Mouse (Mus musculus) heart, embryonic 15.5 days (tissue): ENCODE measurements at regions not wholly inside any gene's neighbourhood (a gene's known extent, or its start where the extent isn't known, plus 50 kb on each side); places are given as distances from the start of the nearest gene placed in this dataset.

Experiments used
- ATAC-seq: fragments of 200-750 bp; cut with Nextera tagmentation; replicated peaks from 2 replicates; pipeline ENCODE4 v1.8.0; 2017; ENCODE audit warnings: low read depth, moderate TSS enrichment; ENCODE audit not compliant: insufficient number of reproducible peaks, insufficient read depth, low FRiP score
- H3K27ac ChIP-seq: fragments of 300-500 bp; sonication (generic); 2 replicates; pipeline ENCODE4 v1.5.1; 2015; ENCODE audit warnings: mild to moderate bottlenecking, inconsistent platforms
- H3K27me3 ChIP-seq: fragments of 300-500 bp; sonication (generic); 2 replicates; pipeline ENCODE4 v1.6.1; 2015; ENCODE audit warnings: inconsistent platforms
- H3K36me3 ChIP-seq: fragments of 300-500 bp; sonication (generic); 2 replicates; pipeline ENCODE4 v1.6.1; 2015; ENCODE audit warnings: mild to moderate bottlenecking, inconsistent platforms
- H3K4me1 ChIP-seq: fragments of 300-500 bp; sonication (generic); replicated peaks from 2 replicates; pipeline ENCODE4 v1.6.1; 2015; ENCODE audit warnings: inconsistent platforms
- H3K4me2 ChIP-seq: fragments of 300-500 bp; sonication (generic); 2 replicates; pipeline ENCODE4 v1.6.1; 2015; ENCODE audit warnings: inconsistent platforms, mild to moderate bottlenecking, moderate library complexity
- H3K4me3 ChIP-seq: fragments of 300-500 bp; sonication (generic); 2 replicates; pipeline ENCODE4 v1.5.1; 2015; ENCODE audit warnings: mild to moderate bottlenecking, inconsistent platforms
- H3K9ac ChIP-seq: fragments of 300-500 bp; sonication (generic); 2 replicates; pipeline ENCODE4 v1.6.1; 2015; ENCODE audit warnings: mild to moderate bottlenecking, inconsistent platforms
- H3K9me3 ChIP-seq: fragments of 300-500 bp; sonication (generic); replicated peaks from 2 replicates; pipeline ENCODE4 v1.6.1; 2016; ENCODE audit warnings: inconsistent platforms
- WGBS: fragments of 180-500 bp; shearing (Covaris S2); methylation state at CpG from one replicate; pipeline ENCODE4 v1.1.7; 2015; ENCODE audit warnings: mixed read lengths; 5-methylcytosine and 5-hydroxymethylcytosine counted together

DNA sequence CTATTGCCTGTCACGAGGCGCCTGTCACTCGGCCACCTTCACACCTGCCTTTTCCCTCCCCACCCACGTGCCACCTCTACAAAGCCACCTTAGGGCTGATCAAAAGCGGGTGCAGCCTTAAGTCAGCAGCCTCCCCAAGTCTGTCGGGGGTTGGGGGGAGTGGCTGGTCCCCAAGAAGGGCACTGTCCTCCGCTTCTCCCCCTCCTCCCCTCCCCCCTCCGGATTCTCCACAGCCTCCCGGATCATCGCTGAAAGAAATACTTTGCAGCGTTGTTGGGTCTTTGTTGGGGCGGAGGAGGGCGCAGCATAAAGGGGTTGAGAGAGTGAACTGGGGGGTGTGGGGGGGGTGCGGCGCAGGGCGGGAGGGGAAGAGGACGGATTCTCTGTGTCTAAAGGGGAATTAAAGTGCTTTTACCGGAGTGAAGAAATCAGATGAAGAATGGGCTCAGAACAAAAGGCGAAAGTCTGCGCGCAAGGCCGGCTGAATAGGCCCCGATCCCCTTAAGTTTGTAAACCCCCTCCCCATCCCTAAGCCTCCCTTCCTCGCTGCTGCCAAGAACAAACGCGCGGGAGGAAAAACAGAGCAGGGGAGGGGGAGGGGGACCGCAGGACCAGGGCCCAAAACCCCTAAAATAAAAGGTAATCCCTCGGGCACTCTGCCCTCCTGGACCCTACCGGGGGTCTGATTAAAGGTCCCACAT, 109.3 kb upstream of the Lhx5 start:
- Histone ChIP-seq H3K27ac (no peak overlapping the region), H3K27me3 (peaks cover 73% of the 10 kb centered on the region), H3K4me3 (0 out of 2 replicates have a peak overlapping the region, but pooled peaks have one; percentile 2), H3K9ac (no peak overlapping the region), H3K4me2 (peak overlapping the region; percentile 34), H3K36me3 (no peaks in the 10 kb centered on the region), H3K9me3 (no peaks in the 10 kb centered on the region), H3K4me1 (peaks cover 4% of the 10 kb centered on the region)
- 3% methylated on average over 30 of the region's 30 CpGs for WGBS
- no peak for ATAC-seq

DNA sequence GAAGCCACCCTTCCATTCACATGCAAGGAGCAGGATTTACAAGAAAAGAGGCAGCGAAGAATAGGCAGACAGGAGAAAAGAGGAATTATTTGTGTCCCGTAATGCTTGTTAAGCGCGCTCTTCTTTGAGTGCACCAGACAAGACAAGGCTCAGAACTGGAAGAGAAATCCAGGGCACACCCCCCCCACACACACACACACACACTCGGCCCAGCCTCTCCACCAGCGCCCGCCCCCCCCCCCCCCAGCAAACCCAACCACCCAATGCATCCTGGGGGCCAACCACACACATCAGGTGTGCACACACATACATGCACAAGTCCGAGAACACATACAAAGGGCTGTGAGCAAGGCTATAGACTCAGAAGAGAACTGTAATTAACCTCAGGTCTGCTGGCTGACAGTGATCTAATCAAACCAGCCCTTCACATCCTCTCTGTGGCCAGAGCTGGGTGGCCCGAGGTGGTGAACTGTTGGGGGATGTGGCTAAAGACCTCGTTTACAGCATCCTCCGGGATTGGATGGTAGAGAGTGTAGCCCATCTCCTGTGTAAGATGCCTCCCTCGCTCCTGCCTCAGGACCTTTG, 108.7 kb upstream of the Lhx5 start:
- Histone ChIP-seq H3K27me3 (peaks cover 70% of the 10 kb centered on the region), H3K36me3 (no peaks in the 10 kb centered on the region), H3K4me2 (peak overlapping the region; percentile 34), H3K4me1 (peaks cover 4% of the 10 kb centered on the region), H3K9ac (no peak overlapping the region), H3K27ac (no peak overlapping the region), H3K4me3 (no peak overlapping the region), H3K9me3 (no peaks in the 10 kb centered on the region)
- WGBS: 24% methylated on average over 9 of the region's 12 CpGs
- no peak for ATAC-seq

DNA sequence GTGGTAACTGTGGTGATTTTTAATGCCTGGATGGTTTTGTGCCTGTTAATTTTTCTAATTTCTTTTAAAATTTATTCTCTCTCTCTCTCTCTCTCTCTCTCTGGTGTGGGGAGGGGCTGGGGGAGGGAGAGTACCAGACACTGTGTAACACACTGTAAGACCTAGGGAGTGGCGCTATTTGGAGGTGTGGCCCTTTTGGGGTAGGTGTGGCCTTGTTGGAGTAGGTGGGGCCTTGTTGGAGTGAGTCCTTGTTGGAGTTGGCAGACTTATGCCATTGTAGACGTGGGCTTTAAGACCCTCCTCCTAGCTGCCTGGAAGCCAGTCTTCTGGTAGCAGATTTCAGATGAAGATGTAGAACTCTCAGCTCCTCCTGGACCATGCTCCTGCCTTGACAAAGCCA, 107.4 kb upstream of the Lhx5 start:
- Histone ChIP-seq H3K9ac (no peak overlapping the region), H3K4me1 (peaks cover 4% of the 10 kb centered on the region), H3K4me2 (no peak overlapping the region), H3K27me3 (peaks cover 64% of the 10 kb centered on the region), H3K36me3 (no peaks in the 10 kb centered on the region), H3K27ac (no peak overlapping the region), H3K9me3 (no peaks in the 10 kb centered on the region), H3K4me3 (no peak overlapping the region)
- WGBS: 85% methylated on average over 2 of the region's 2 CpGs
- no peak for ATAC-seq

DNA sequence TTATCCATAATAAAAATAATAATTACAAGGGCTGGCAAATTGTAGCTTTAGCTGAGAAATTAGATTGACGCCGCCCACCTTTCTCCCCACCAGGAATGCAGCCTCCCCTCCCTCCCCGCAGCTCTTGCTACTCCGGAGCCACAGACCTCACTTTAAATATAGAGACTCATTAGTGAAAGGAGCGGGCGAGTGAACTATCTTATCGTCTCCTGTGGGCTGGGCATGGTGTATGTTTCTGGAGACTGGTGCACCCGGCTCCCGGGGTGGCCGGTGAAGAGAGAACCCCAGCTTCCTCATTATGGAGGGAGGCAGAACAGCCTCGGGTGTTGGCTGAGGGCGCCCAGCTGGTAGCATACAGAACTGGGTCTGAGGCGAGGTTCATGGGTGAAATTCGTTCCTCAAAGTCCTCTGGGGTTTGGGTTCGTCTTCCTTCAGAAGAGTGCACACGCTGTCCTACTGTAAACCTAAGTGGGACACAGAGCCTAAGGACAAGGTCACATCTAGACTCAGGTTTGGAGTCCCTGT, 106.1 kb upstream of the Lhx5 start:
- 28% methylated on average over 16 of the region's 16 CpGs for WGBS
- ATAC-seq: no peak

DNA sequence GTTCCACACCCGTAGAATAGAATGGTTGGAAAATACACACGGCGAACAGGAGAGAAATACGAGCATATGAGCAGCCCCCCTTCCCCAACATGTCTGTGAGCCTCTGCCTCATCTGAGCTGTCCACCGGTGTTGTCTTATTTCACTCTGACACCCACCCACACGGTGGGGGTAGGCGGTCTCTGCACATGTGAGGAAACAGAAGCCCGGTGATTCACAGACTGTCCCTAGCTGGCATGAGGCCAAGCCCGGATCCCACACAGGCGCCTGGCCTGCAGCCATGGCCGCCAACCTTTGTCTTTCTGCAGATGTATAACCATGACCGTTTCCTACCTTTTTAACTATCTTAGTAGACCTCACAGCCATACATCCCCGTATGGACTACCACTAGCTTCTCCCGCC, 99.5 kb upstream of the Lhx5 start:
- no peak; the same call in 1 of the 2 replicates for ATAC-seq
- H3K4me3 ChIP-seq: no peak overlapping the region
- no peak overlapping the region for H3K9ac ChIP-seq
- H3K9me3 ChIP-seq: no peaks in the 10 kb centered on the region
- H3K27ac ChIP-seq: no peak overlapping the region
- no peak overlapping the region for H3K4me2 ChIP-seq
- no peaks in the 10 kb centered on the region; the same call in 1 of the 2 replicates for H3K4me1 ChIP-seq
- no peaks in the 10 kb centered on the region for H3K36me3 ChIP-seq
- 59% methylated on average over 14 of the region's 14 CpGs for WGBS
- peaks cover 22% of the 10 kb centered on the region for H3K27me3 ChIP-seq

More for the DNA sequence above, 106.1 kb upstream of the Lhx5 start:
- Histone ChIP-seq H3K36me3 (no peaks in the 10 kb centered on the region), H3K4me1 (peaks cover 4% of the 10 kb centered on the region), H3K9ac (no peak overlapping the region), H3K4me2 (0 out of 2 replicates have a peak overlapping the region, but pooled peaks have one; percentile 10), H3K4me3 (no peak overlapping the region), H3K9me3 (no peaks in the 10 kb centered on the region), H3K27me3 (peaks cover 56% of the 10 kb centered on the region), H3K27ac (no peak overlapping the region)

DNA sequence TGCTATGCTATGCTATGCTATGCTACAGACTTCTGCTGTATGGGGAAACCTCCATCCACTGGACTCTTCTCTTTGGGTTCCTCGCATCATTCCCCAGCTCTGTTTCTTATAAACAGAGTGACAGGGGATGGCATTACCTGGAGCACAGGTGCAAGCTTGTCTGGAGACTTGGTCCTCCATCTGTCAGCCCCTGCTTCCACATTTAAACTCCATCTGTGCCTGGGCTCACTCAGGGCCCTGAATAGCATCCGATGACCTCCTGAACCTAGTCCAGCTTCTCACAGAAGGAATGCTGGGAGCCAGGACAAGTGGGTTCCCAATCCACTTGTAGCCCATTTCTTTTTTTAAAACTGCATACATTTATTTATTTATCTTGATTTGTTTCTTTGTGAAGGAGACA, 92.3 kb upstream of the Lhx5 start:
- 79% methylated on average over 2 of the region's 2 CpGs for WGBS
- Histone ChIP-seq H3K36me3 (no peaks in the 10 kb centered on the region), H3K4me3 (no peak overlapping the region), H3K4me2 (no peak overlapping the region), H3K27me3 (peaks cover 33% of the 10 kb centered on the region), H3K4me1 (no peaks in the 10 kb centered on the region), H3K9me3 (no peaks in the 10 kb centered on the region), H3K27ac (no peak overlapping the region), H3K9ac (no peak overlapping the region)
- no peak for ATAC-seq

DNA sequence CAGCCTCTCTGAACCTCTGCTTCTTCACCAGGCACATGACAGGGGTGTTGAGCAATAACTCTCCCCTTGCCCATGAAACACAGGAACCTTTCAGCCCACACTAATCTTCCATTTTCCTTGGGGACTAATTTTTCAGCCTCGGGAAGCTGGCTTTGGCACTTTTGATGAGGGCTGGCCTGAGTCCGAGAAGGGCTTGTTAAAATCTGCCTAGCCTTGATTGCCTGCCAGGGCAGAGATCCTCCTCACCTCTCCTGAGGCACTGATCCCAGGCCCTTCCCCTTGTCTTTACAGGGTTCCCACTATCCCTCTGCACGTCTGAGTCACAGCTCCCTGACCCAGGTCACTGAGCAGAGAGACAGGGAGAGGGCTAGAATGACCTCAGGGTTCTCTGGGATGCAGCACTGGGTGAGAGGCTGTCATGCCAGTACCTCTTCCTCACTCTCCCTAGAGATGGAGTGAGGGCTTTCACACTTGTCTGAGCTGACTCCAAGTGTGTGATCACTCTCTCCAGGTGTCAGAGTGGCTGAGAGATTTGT, 90.7 kb upstream of the Lhx5 start:
- Histone ChIP-seq H3K27me3 (peaks cover 18% of the 10 kb centered on the region), H3K4me2 (no peak overlapping the region), H3K4me3 (no peak overlapping the region), H3K4me1 (no peaks in the 10 kb centered on the region), H3K36me3 (no peaks in the 10 kb centered on the region), H3K27ac (no peak overlapping the region), H3K9me3 (no peaks in the 10 kb centered on the region), H3K9ac (no peak overlapping the region)
- WGBS: 22% methylated on average over 3 of the region's 3 CpGs
- no peak for ATAC-seq

DNA sequence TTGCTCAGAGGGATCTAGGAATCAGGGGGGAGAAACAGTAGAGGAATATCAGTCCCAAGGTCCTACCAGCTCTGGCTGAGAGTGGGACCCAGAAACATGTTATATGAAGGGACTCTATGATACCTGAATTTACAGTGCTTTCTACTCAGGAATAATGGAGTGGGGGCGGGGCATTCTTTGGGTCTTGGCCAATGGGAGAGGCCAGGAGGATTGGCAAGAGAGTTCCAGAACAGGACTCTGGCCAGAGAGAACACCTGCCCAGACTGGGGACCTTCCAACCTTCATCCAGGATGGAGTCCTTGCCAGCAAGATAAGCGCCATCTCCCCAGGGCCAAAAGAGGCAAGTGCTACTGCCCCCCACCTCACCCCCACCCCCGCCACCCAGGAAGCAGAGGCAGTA, 81.0 kb upstream of the Lhx5 start:
- H3K4me1 ChIP-seq: no peaks in the 10 kb centered on the region
- WGBS: 70% methylated on average over 3 of the region's 3 CpGs
- no peaks in the 10 kb centered on the region for H3K9me3 ChIP-seq
- H3K9ac ChIP-seq: no peak overlapping the region
- H3K4me2 ChIP-seq: no peak overlapping the region
- H3K27ac ChIP-seq: no peak overlapping the region
- no peaks in the 10 kb centered on the region for H3K36me3 ChIP-seq
- ATAC-seq: no peak
- H3K27me3 ChIP-seq: peaks cover 30% of the 10 kb centered on the region
- H3K4me3 ChIP-seq: no peak overlapping the region

DNA sequence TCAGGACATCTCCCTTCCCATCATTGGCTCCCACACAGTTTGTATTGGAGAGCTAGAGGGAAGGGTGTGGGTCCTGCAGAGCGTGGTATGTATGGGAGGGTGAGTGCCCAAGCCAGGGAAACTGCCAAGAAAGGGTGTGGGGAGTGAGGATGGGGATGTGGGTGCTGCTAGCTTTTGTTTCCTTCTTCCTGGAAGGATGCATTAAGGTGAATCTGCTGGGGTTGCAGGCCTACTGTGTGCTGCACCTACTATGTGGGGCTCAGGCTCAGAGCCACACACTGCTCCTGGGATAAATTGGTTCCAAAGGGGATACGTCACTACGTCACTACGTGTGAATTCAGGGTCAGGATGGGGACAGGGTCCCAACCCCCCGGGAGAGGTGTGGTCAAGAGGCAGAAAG, 79.7 kb upstream of the Lhx5 start:
- Histone ChIP-seq H3K4me3 (no peak overlapping the region), H3K4me1 (no peaks in the 10 kb centered on the region), H3K36me3 (no peaks in the 10 kb centered on the region), H3K4me2 (no peak overlapping the region), H3K27ac (no peak overlapping the region), H3K9me3 (no peaks in the 10 kb centered on the region), H3K9ac (no peak overlapping the region), H3K27me3 (peaks cover 42% of the 10 kb centered on the region)
- WGBS: 40% methylated on average over 5 of the region's 5 CpGs
- ATAC-seq: no peak

DNA sequence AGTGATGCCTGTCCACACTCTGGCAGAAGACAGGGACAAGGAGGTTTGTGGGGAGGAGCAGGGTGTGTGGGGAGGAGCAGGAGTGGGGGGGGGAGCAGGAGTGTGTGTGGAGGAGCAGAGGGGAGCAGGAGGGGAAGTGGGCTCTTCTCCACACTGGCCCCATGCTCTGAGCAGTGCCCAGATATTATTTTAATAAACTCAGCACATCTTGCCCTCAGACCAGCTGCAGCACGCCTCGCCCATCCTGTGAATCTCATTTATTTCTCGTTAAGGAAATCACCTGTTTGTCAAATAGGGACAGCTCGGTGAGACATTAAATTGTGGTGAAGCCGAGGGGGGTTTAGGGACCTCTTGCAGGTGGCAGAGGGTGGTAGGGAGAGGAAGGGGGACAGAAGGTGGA, 77.8 kb upstream of the Lhx5 start:
- Histone ChIP-seq H3K4me2 (no peak overlapping the region), H3K9ac (no peak overlapping the region), H3K4me1 (no peaks in the 10 kb centered on the region), H3K4me3 (no peak overlapping the region), H3K9me3 (no peaks in the 10 kb centered on the region), H3K27me3 (peaks cover 57% of the 10 kb centered on the region), H3K36me3 (no peaks in the 10 kb centered on the region), H3K27ac (no peak overlapping the region)
- ATAC-seq: no peak
- WGBS: 56% methylated on average over 5 of the region's 5 CpGs

DNA sequence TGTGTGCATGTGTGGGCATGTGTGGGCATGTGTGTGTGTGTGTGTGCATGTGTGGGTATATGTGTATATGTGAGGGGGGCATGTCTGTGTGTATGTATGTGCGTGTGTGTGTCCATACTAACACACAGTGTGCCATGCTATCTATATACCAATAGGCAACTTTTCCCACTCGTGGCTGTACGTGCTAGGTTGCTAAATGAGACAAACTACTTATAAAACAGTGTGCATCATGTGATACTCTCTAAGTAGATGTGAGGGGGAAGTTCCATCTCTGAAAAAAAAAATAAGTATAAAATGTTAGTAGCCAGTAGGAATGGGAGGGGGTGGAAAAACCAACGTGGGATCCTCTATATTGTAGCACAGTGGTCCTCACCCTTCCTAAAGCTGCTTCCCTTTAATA, 74.5 kb upstream of the Lhx5 start:
- Histone ChIP-seq H3K36me3 (no peaks in the 10 kb centered on the region), H3K27ac (no peak overlapping the region), H3K4me1 (no peaks in the 10 kb centered on the region), H3K9ac (no peak overlapping the region), H3K4me2 (no peak overlapping the region), H3K9me3 (no peaks in the 10 kb centered on the region), H3K4me3 (no peak overlapping the region), H3K27me3 (peaks cover 72% of the 10 kb centered on the region)
- no peak for ATAC-seq
- WGBS: 71% methylated on average over 4 of the region's 4 CpGs
